Mouse (Mus musculus) thymus, adult 2 months (tissue): ENCODE data around the gene Nkain2. TPM values are rescaled to one million over a fixed set of nuclear protein-coding genes. Genes with fewer than 3 reads are reported as not detected.

Source experiments
- DNase-seq: peaks from one replicate; pipeline ENCODE4 v3.0.0; 2021
- H3K27ac ChIP-seq: fragments of 200-500 bp; 2 replicates; pipeline ENCODE4 v1.5.1; 2012; ENCODE audit warnings: low read length, control low read depth; ENCODE audit not compliant: control insufficient read depth, insufficient read depth
- H3K27me3 ChIP-seq: fragments of 200-500 bp; 2 replicates; pipeline ENCODE4 v1.6.1; 2012; ENCODE audit warnings: mild to moderate bottlenecking, low read length, moderate library complexity, mixed read lengths; ENCODE audit not compliant: control insufficient read depth, insufficient read depth
- H3K36me3 ChIP-seq: fragments of 200-500 bp; 2 replicates; pipeline ENCODE4 v1.6.1; 2012; ENCODE audit warnings: mild to moderate bottlenecking, low read length, moderate library complexity; ENCODE audit not compliant: control insufficient read depth, insufficient read depth
- H3K4me1 ChIP-seq: fragments of 200-500 bp; replicated peaks from 2 replicates; pipeline ENCODE4 v1.6.1; 2012; ENCODE audit warnings: low read length; ENCODE audit not compliant: control insufficient read depth, insufficient read depth
- H3K4me3 ChIP-seq: fragments of 200-500 bp; 2 replicates; pipeline ENCODE4 v1.5.1; 2012; ENCODE audit warnings: mild to moderate bottlenecking, low read length, control low read depth, moderate library complexity; ENCODE audit not compliant: control insufficient read depth, insufficient read depth
- CTCF ChIP-seq: fragments of 200-500 bp; IDR thresholded peaks from 2 replicates; pipeline ENCODE4 v1.5.1; 2012; ENCODE audit warnings: mild to moderate bottlenecking, control low read depth, low read length, moderate library complexity, borderline replicate concordance; ENCODE audit not compliant: control insufficient read depth, poor library complexity, insufficient read depth; ENCODE audit errors: extremely low read depth
- POLR2A ChIP-seq: fragments of 200-500 bp; IDR thresholded peaks from 2 replicates; pipeline ENCODE4 v1.6.1; 2012; ENCODE audit warnings: mild to moderate bottlenecking, low read length, control low read depth, moderate library complexity; ENCODE audit not compliant: control insufficient read depth, poor library complexity, insufficient read depth; ENCODE audit errors: extremely low read depth
- WGBS: fragments of 180-500 bp; shearing (Covaris S2); methylation state at CpG from one replicate; pipeline ENCODE4 v1.1.7; 2018; 5-methylcytosine and 5-hydroxymethylcytosine counted together
- polyA plus RNA-seq: library from polyadenylated mRNA; depleted of rRNA; stranded (reverse); fragments of >200 nt; gene quantifications from 2 replicates; pipeline ENCODE4 v1.2.3, GENCODE M21; 2012

Nkain2 gene
- polyA plus RNA-seq, 1 experiment: not detected

GRCm38 (mm10) chr10:32462726-32463125 lies 427.5 kb downstream of the Nkain2 start:
- Histone ChIP-seq H3K27me3 (no peaks in the 10 kb centered on the region), H3K36me3 (no peaks in the 10 kb centered on the region), H3K4me3 (no peak overlapping the region), H3K27ac (no peak overlapping the region), H3K4me1 (no peaks in the 10 kb centered on the region)
- DNase-seq: no peak
- no peak for TF ChIP-seq POLR2A
- TF ChIP-seq CTCF: no peak
- WGBS: 85% methylated on average over 2 of the region's 2 CpGs

- no peaks in the 10 kb centered on the region for H3K27me3 ChIP-seq
- TF ChIP-seq CTCF (no peak), POLR2A (no peak)
- DNase-seq: no peak
- H3K36me3 ChIP-seq: no peaks in the 10 kb centered on the region
- H3K4me1 ChIP-seq: no peaks in the 10 kb centered on the region
- H3K27ac ChIP-seq: no peak overlapping the region
- 88% methylated on average over 3 of the region's 3 CpGs for WGBS
- H3K4me3 ChIP-seq: no peak overlapping the region
These were observed 450.2 kb downstream of the Nkain2 start for GRCm38 (mm10) chr10:32439932-32440519.

GRCm38 (mm10) chr10:32414228-32414627 lies 476.0 kb downstream of the Nkain2 start:
- DNase-seq: no peak
- TF ChIP-seq CTCF: no peak
- no peak for TF ChIP-seq POLR2A
- no peaks in the 10 kb centered on the region for H3K36me3 ChIP-seq
- H3K27me3 ChIP-seq: no peaks in the 10 kb centered on the region
- no peaks in the 10 kb centered on the region for H3K4me1 ChIP-seq
- no peak overlapping the region for H3K27ac ChIP-seq
- no peak overlapping the region for H3K4me3 ChIP-seq

GRCm38 (mm10) chr10:32411331-32411730 lies 478.9 kb downstream of the Nkain2 start:
- Histone ChIP-seq H3K27me3 (no peaks in the 10 kb centered on the region), H3K4me1 (no peaks in the 10 kb centered on the region), H3K4me3 (no peak overlapping the region), H3K27ac (no peak overlapping the region), H3K36me3 (no peaks in the 10 kb centered on the region)
- DNase-seq: no peak
- WGBS: 93% methylated on average over 2 of the region's 2 CpGs
- TF ChIP-seq POLR2A (no peak), CTCF (no peak)

- Histone ChIP-seq H3K4me3 (no peak overlapping the region), H3K4me1 (no peaks in the 10 kb centered on the region), H3K27me3 (no peaks in the 10 kb centered on the region), H3K36me3 (no peaks in the 10 kb centered on the region), H3K27ac (no peak overlapping the region)
- 78% methylated on average over 1 of the region's 1 CpGs for WGBS
- no peak for DNase-seq
- no peak for TF ChIP-seq POLR2A
- no peak for TF ChIP-seq CTCF
These were observed 489.3 kb downstream of the Nkain2 start for GRCm38 (mm10) chr10:32400961-32401360.

GRCm38 (mm10) chr10:32393859-32394521 lies 496.3 kb downstream of the Nkain2 start:
- TF ChIP-seq CTCF (no peak), POLR2A (no peak)
- Histone ChIP-seq H3K4me1 (no peaks in the 10 kb centered on the region), H3K4me3 (no peak overlapping the region), H3K27me3 (no peaks in the 10 kb centered on the region), H3K27ac (no peak overlapping the region), H3K36me3 (no peaks in the 10 kb centered on the region)
- WGBS: 86% methylated on average over 1 of the region's 1 CpGs
- DNase-seq: no peak

GRCm38 (mm10) chr10:32393326-32393725 lies 496.9 kb downstream of the Nkain2 start:
- TF ChIP-seq POLR2A: no peak
- no peaks in the 10 kb centered on the region for H3K4me1 ChIP-seq
- H3K36me3 ChIP-seq: no peaks in the 10 kb centered on the region
- DNase-seq: no peak
- H3K4me3 ChIP-seq: no peak overlapping the region
- no peak overlapping the region for H3K27ac ChIP-seq
- 93% methylated on average over 1 of the region's 1 CpGs for WGBS
- H3K27me3 ChIP-seq: no peaks in the 10 kb centered on the region
